Mouse (Mus musculus) right cerebral cortex, adult 2 months (tissue): ENCODE measurements at regions not wholly inside any gene's neighbourhood (a gene's known extent, or its start where the extent isn't known, plus 50 kb on each side); places are given as distances from the start of the nearest gene placed in this dataset.

ENCODE experiments used
- DNase-seq, 2 experiments: peaks; one replicate each; pipeline ENCODE4 v3.0.0; 2021 to 2022; ENCODE audit warnings: low spot score in 2 of 2

GRCm38 (mm10) chr7:72362690-72363089 lies 56.3 kb upstream of the Mctp2 start:
- DNase-seq: peak; percentile 79

- DNase-seq: no peak
Observed at GRCm38 (mm10) chr7:72391323-72391722, 84.9 kb upstream of the Mctp2 start.

- peak; percentile 68 to 79 for DNase-seq
Observed at GRCm38 (mm10) chr7:72400056-72400455, 93.6 kb upstream of the Mctp2 start.

GRCm38 (mm10) chr7:72406131-72406530 lies 99.7 kb upstream of the Mctp2 start:
- no peak for DNase-seq

GRCm38 (mm10) chr7:72408409-72408986 lies 102.1 kb upstream of the Mctp2 start:
- no peak for DNase-seq

- no peak for DNase-seq
Observed at GRCm38 (mm10) chr7:72438552-72438951, 132.1 kb upstream of the Mctp2 start.

GRCm38 (mm10) chr7:72442001-72442400 lies 135.6 kb upstream of the Mctp2 start:
- no peak for DNase-seq

- DNase-seq: no peak
Observed at GRCm38 (mm10) chr7:72444016-72444415, 137.6 kb upstream of the Mctp2 start.

GRCm38 (mm10) chr7:72444792-72445191 lies 138.4 kb upstream of the Mctp2 start:
- DNase-seq: no peak

GRCm38 (mm10) chr7:72446911-72447310 lies 140.5 kb upstream of the Mctp2 start:
- no peak for DNase-seq

GRCm38 (mm10) chr7:72462978-72463377 lies 156.6 kb upstream of the Mctp2 start:
- no peak for DNase-seq

- DNase-seq: no peak
Observed at GRCm38 (mm10) chr7:72464658-72465057, 158.2 kb upstream of the Mctp2 start.

- no peak for DNase-seq
Observed at GRCm38 (mm10) chr7:72469691-72470090, 163.3 kb upstream of the Mctp2 start.

- DNase-seq: peak in 1 of 2 experiments; percentile 10
Observed at GRCm38 (mm10) chr7:72474751-72475150, 168.3 kb upstream of the Mctp2 start.

GRCm38 (mm10) chr7:72478936-72479335 lies 172.5 kb upstream of the Mctp2 start:
- DNase-seq: no peak

GRCm38 (mm10) chr7:72481275-72481674 lies 174.9 kb upstream of the Mctp2 start:
- DNase-seq: no peak

GRCm38 (mm10) chr7:72490161-72490560 lies 183.8 kb upstream of the Mctp2 start:
- no peak for DNase-seq

GRCm38 (mm10) chr7:72493292-72493691 lies 186.9 kb upstream of the Mctp2 start:
- no peak for DNase-seq

- DNase-seq: no peak
Observed at GRCm38 (mm10) chr7:72496933-72497631, 190.7 kb upstream of the Mctp2 start.

GRCm38 (mm10) chr7:72498562-72499230 lies 192.3 kb upstream of the Mctp2 start:
- peak; percentile 8 to 21 for DNase-seq

- no peak for DNase-seq
Observed at GRCm38 (mm10) chr7:72499788-72500187, 193.4 kb upstream of the Mctp2 start.

- DNase-seq: no peak
Observed at GRCm38 (mm10) chr7:72500190-72500589, 193.8 kb upstream of the Mctp2 start.

GRCm38 (mm10) chr7:72500996-72501395 lies 194.6 kb upstream of the Mctp2 start:
- DNase-seq: no peak
